Mouse (Mus musculus): Measurements from ENCODE around the gene Amotl1.

- TF ChIP-seq EP300 (IDR thresholded peaks at IDR 0.05; ENCODE audit: low read depth) = no peak
- TF ChIP-seq CTCF (IDR thresholded peaks at IDR 0.05; ENCODE audit: low read depth) = no peak
Observed at GRCm38 (mm10) chr9:14623250-14623649, 21.6 kb downstream of the Amotl1 start.

Data from liver, postnatal 0 days (tissue).